Mouse (Mus musculus): ENCODE results near the gene Ep400.

The Ep400 gene

GRCm38 (mm10) chr5:110665486-110666121 is 104.9 kb downstream of the Ep400 start:
- no peak for DNase-seq (ENCODE audit: low spot score in 2 of 2)

- DNase-seq (ENCODE audit: low spot score in 2 of 2), result no peak
These were observed 105.7 kb downstream of the Ep400 start for GRCm38 (mm10) chr5:110664750-110665269.

- peak; percentile 26 to 32 for DNase-seq (ENCODE audit: low spot score in 2 of 2)
These were observed 106.5 kb downstream of the Ep400 start for GRCm38 (mm10) chr5:110664041-110664440.

GRCm38 (mm10) chr5:110659682-110660081 is 110.8 kb downstream of the Ep400 start:
- DNase-seq (ENCODE audit: low spot score in 2 of 2), result no peak

DNA sequence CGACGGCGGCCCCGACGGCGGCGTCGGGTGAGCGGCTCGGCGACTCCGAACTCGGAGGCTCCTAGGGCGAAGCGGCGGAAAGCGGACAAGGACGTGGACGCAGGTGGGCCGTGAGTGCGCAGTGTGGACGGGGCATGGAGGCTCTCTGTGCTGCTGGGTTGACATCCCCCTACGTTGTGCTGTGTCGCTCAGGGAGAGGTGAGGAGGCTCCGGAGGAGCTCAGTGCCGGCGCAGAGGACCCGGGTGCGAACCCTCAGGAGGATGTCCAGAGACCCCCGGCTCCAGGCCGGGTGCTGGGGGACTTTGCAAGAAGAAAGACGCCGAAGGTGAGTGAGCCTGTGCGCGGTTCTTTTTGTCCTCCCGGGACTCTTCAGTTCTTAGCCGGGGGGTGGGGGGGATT is 116.8 kb downstream of the Ep400 start:
- DNase-seq (ENCODE audit: low spot score in 2 of 2), result no peak

GRCm38 (mm10) chr5:110652719-110653648 is 117.5 kb downstream of the Ep400 start, which contains the start of the genes Noc4l and Ddx51:
Noc4l (minus strand) TSS chr5:110653417.
Ddx51 (plus strand) TSS chr5:110653451.
- peak; percentile 81 to 90 for DNase-seq (ENCODE audit: low spot score in 2 of 2)

GRCm38 (mm10) chr5:110646377-110646776 is 124.1 kb downstream of the Ep400 start:
- no peak for DNase-seq (ENCODE audit: low spot score in 2 of 2)

DNA sequence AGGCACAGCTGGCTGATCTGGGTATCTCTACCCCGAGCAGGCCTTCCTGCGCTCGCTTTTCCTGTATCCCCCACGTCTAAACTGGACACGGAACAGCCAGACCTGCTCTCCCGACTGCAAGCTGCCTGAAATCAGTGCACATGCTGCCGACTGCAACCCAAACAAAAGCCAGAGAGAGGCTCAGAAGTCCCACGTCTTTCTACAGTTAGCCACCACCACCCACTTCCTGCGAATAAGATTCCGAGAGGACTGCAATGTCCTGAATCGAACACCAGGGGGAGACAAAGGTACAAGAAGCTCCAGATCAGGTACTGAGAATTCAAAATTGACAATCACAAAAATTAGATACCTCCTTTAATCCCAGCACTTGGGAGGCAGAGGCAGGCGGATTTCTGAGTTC is 131.1 kb downstream of the Ep400 start:
- DNase-seq (ENCODE audit: low spot score in 2 of 2), result peak; percentile 49 to 66

DNA sequence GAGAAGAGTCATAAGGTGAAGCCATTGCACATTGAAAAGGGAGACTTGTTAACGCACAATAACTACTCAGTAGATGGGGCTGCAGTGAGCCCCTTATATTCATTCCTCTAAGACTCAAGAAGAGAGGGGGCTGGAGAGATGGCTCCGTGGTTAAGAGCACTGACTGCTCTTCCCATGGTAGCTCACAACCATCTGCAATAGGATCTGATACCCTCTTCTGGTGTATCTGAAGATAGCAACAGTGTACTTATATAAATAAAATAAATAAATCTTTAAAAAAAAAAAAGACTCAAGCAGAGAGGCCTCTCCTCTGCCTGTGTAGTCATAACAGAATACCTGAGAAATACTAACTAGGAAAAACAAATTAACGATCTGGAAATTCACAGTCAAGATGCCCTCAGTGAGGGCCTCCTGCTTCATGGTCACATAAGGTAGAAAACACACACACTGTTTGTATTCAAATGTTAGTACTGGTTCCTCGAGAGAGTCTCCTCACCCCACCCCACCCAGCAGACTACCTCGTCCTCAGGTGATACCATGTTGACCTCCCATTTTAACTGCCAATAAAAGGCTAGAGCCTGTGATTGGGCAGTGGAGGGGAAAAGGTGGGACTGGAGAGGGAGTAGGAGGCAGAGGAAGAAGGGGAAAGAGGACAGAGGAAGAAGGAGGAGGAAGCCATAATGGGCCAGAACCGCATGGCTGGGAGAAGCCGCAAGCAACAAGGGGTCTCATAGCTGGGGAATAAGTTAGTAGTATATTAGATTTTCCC is 132.0 kb downstream of the Ep400 start:
- no peak for DNase-seq (ENCODE audit: low spot score in 2 of 2)

DNA sequence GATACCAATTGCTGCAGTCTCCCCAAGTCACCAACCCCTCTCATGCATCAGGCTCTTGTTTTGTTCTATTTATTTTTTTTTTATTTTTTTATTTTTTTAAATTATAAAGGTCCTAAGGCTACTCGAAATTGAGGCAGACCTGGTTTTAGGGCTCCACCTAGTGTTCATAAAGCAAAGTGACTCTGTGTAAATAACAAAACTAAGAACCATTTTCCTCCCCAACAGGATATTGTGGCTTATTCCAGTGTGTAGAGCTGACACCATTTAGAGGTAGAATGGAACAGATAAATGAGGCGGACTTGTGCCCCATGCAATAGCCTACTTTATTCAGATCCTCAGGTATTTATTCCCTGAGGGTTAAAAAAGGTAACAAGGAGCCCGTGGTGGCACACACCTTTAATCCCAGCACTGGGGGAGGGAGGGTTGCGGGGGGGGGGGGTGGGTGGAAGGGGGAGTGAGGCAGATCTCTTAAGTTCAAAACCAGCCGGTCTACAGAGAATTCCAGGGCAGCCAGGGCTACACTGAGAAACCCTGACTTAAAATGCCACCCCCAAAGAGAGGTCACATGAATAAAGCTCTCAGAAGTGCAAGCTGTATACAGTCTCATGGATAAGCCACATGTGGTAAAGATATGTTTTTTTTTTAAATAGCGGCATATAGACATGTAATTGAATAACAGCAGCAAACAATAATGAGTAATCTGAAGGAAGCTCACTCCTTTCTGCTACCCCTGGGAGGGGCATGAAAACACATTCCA is 134.4 kb downstream of the Ep400 start:
- DNase-seq (ENCODE audit: low spot score in 2 of 2), result no peak

DNA sequence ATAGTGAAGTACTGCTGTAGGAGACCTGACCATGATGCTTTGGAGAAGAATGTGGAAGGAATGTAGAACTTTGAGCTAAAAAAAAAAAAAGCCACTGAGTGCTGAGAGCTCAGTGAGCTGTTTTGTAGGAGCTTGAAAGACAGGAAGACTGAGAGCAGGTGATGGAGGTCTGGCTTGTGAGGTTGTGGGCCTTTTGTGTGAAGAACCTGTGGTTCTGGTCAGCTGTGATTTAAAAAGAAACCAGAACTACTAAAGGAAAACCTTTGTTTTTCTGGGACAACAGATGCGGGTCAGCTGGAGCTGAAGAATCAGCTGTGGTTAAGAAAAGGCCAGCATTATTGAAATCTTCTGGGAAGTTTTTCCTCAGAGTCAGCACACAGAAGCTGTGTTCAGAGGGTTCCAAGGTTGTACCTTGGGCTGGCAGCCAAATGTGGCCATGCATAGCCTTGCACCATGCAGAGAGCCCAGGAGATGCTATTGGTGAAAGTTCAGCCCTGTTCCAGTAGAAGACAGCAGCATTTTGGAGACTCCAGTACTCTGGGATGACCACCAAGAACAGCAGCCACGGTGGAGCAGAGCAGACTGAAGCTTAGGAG is 140.9 kb downstream of the Ep400 start:
- no peak for DNase-seq (ENCODE audit: low spot score in 2 of 2)

DNA sequence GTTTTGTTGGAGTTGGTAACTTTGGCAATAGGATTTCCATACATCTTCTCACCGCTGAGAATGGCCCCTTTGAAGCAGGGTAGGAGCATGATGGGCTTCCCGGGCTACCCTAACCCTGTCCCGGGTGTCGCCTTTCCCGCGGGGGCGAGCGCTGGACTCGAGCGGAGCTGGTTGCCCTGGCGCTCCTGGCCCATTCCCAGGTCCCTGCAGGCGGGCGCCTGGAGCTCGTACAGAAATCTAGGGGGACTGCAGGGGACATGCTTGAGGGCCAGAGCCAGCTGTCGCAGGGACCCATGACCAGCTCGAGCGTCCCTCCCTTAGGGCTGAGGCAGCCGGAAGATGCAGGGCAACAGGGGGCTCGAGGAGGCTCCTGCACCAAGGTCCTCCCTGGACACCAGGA is 142.4 kb downstream of the Ep400 start:
- DNase-seq (ENCODE audit: low spot score in 2 of 2), result no peak

- DNase-seq (ENCODE audit: low spot score in 2 of 2), result no peak
These were observed 143.2 kb downstream of the Ep400 start for GRCm38 (mm10) chr5:110627351-110627750.

DNA sequence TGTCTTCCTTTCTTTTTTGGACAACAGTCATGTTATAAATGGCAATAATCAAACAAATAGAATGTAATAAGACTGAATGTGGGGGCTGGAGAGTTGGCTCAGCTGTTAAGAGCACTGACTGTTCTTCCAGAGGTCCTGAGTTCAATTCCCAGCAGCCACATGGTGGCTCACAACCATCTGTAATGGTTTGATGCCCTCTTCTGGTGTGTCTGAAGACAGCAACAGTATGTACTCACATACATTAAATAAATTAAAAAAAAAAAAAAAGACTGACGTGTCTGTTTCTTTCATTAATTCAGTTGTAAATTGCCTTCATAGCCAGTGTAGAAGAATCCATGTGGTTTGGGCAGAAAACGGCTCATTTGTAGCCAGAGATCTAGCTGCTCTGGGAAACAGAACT is 146.2 kb downstream of the Ep400 start:
- DNase-seq (ENCODE audit: low spot score in 2 of 2), result no peak

DNA sequence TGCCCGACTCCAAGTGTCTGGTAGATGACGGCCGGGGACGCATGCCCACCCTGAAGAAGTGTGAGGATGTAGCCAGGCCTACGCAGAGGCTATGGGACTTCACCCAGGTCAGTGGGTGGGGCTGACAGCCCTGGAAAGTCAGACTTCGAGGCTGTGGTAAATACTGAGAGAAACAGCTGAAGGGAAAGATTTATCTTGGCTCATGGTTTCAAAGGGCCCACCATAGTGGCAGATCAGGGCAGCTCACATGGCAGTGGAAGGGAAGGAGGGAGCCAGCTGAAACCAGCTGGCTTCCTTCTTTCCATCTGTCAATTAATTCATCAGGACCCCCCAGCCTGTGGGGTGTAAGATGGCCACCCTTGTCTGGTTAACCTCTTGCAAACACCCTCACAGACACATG is 151.3 kb downstream of the Ep400 start:
- DNase-seq (ENCODE audit: low spot score in 2 of 2), result no peak

Measured in heart, adult 9 months (tissue).